Mouse (Mus musculus) left cerebral cortex, postnatal 10 days (tissue): Measurements from ENCODE around the gene Actr8. TPM values are rescaled to one million over a fixed set of nuclear protein-coding genes. Genes with fewer than 3 reads are reported as not detected.

Source experiments
- DNase-seq, 2 experiments: peaks; one replicate each; pipeline ENCODE4 v3.0.0; 2021 to 2022; ENCODE audit warnings: low spot score in 2 of 2, mixed read lengths in 1 of 2; ENCODE audit errors: extremely low spot score in 1 of 2
- intact Hi-C: fragments of 180-260 bp; cut with DNase I; formaldehyde crosslinking; loops from one replicate; pipeline ENCODE4 v1.15.1; 2025
- microRNA-seq: library from miRNA; unstranded; fragments of <30 nt; microRNA quantifications from one replicate; pipeline ENCODE4 v1.2.0, GENCODE M21; 2022
- total RNA-seq, 2 experiments: library from RNA; stranded (reverse); gene quantifications; 2 replicates each; pipeline ENCODE4 v1.2.3; 2021

Gene Actr8
- total RNA-seq, 2 experiments from 2014 or later = 65.5 to 68.1 TPM

- no peak for DNase-seq
- intact Hi-C loops = no loop called here
These were observed 41.2 kb downstream of the Actr8 start for GRCm38 (mm10) chr14:30019375-30019774.

DNA sequence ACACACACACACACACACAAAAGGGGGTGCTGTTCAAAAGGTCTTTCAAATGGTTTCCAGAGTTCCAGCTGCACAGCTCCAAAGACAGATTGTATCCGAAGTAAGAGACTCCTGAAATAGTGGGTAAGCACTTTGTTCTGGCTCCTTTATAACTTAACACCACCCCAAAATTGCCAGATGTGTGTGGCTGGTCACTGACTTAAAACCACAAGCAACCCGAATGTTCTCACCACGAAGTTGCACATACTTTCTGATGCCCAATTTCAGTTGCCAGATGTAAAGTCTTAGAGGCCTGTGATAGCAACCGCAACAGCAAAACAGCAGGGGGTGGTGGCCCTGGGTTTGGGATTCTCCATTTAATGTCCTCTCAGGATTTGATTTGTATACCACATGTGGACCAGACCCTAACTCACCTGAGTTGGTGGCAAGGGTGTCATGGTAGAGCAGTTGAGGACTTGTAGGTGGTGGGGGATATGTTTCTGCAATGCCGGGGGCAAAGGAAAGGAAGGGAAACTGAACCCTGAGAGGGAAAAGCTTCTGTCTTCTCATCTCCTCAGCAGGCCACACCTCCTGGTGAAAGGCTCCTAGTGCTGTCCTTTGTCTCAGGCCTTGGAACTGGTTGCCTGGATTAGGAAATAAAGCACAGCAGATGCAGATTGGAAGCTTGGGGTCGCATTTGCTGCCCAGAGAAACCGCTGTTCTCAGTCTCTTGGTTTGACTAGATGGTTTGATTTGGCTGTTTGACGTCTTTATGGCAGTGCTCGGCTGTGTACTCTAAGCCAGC lies 41.8 kb downstream of the Actr8 start:
- intact Hi-C loops = no loop called here
- DNase-seq = no peak

- intact Hi-C loops = no loop called here
- no peak for DNase-seq
These were observed 44.3 kb downstream of the Actr8 start for GRCm38 (mm10) chr14:30022471-30022870.

DNA sequence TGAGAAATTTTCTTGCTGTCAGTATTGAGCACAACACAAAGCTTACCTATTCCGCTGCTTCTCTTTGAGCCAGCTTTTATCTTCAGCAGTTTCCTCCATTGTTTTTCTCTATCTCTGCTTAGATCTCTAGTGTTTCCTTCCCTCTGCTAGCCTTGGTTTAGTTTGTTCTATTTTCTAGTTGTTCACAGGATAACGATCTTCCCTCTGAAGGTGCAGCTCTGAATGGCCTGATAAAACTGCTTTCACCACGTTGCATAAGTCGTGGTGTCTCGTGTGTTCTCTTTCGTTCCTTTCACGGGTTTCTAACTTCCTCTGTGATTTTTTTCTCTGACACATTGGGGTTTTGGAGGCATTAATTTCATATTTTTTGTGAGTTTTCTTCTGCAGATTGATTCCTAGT lies 46.2 kb downstream of the Actr8 start:
- no peak for DNase-seq
- intact Hi-C loops = no loop called here

DNA sequence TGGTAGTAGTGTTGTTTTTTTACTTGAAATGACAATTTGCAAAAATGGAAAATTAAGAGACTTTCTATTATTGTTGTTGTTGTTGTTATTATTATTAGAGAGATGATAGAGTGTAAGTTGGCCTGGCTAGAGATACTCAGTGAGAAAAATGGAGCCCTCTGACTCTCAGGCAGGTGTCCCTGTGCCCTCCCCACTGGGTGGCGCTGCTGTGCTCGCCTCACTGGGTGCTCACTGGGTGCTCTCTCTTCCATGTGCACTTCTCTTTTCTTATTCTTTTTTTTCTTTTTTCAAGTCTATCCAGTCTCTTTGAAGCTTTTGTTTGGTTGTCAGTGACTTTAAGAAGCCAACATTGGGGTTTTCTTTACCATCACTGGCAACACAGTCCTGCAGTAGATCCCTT lies 49.2 kb downstream of the Actr8 start:
- DNase-seq = no peak
- intact Hi-C loops = no loop called here

DNA sequence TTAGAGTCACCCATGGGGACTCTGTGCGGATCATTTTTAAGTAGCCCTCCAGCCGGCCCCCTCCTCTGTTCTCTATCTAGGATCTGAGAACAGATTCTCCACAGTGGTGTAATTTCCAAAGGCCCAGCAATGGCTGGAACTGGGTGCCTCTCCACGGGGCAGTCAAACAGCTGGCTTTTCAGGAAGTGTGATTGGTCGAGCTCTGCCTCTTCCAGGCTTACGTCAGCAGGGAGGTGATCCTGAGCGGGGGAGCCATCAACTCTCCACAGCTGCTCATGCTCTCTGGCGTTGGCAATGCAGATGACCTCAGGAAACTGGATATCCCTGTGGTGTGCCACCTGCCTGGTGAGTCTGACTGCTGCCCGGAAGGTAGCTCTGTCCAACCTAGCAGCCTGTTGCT lies 55.3 kb downstream of the Actr8 start:
- DNase-seq = no peak
- intact Hi-C loops = no loop called here

- intact Hi-C loops = no loop called here
- peak in 1 of 2 experiments; percentile 50 for DNase-seq
These were observed 60.3 kb downstream of the Actr8 start for GRCm38 (mm10) chr14:30038431-30038830.

DNA sequence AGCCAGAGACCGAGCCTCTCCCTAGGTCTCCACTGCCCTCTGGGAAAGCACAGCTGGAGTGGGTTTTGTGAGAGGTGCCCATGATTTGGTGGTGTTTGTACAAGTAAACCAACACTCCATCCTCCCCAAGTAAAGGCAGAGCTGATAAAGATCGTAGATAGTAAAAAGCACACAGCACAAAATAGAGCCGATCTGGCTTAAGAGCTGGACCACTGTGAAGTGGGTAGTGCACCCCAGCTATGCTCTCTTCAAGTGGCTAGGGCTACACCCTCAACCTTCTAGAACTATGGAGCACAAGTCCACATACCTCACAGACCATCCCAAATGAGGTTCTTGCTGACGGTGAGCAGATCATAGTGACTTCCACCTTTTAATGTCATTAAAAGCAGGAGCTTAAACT lies 61.3 kb downstream of the Actr8 start:
- no peak for DNase-seq
- intact Hi-C loops = no loop called here

- no peak for DNase-seq
These were observed 63.7 kb downstream of the Actr8 start for GRCm38 (mm10) chr14:30041836-30042235.

DNA sequence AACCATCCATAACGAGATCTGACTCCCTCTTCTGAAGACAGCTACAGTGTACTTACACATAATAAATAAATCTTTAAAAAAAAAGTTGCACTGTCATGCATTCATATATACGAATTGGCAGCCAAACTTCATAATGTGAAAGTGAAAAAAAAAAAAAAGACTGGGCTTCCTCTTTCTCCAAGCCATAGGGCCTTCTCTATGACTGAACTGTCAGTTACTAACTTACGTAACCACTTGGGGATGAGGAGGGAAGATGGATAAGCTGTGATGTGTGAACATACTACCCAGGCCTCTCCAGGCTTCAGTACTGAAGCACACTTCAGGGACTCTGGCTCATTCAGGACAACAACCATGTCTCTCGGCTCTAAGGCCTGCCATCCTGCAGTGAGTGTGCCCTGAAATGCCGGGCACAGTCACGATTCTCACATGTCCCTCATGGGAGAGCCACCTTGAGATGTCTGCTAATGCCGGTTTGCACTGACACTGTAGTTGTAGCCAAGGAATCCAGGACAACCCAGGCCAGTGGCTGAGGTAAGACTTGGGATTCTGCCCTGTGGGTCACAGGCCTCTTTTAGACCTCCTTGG lies 65.3 kb downstream of the Actr8 start:
- no peak for DNase-seq
- intact Hi-C loops = no loop called here

More at GRCm38 (mm10) chr14:30041836-30042235, 63.7 kb downstream of the Actr8 start:
- intact Hi-C loops = no loop called here

GRCm38 (mm10) chr14:30045239-30045638 lies 67.1 kb downstream of the Actr8 start:
- intact Hi-C loops = no loop called here
- DNase-seq = no peak

DNA sequence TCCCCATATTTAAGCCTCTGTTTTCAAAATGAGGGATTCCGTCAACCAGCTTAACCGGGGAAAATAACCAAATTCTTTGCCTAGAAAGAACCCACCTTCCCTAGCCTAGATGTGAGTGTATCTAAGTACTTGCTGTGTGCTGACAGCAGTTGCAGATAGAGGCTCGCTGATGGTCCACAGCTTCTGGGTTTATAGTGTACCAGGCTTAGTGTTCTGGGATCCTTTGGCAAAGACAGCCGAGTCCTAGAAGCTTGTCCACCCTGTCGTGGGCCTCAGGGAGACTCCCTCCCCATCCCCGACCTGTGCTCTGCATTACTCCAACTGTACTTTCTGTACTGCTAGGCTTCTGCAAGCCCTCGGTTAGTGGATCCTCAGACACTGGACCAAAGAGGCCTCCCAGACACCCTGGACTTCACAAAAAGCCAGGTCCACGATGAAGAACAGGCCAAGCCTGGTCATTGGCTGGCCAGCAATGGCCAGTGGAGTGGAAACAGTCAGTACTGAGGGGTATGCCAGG lies 67.6 kb downstream of the Actr8 start:
- DNase-seq = no peak
- intact Hi-C loops = no loop called here

- DNase-seq = peak in 1 of 2 experiments; percentile 10
- intact Hi-C loops = no loop called here
These were observed 68.8 kb downstream of the Actr8 start for GRCm38 (mm10) chr14:30046976-30047375.

GRCm38 (mm10) chr14:30048049-30048448 lies 69.9 kb downstream of the Actr8 start:
- DNase-seq = no peak
- intact Hi-C loops = no loop called here

DNA sequence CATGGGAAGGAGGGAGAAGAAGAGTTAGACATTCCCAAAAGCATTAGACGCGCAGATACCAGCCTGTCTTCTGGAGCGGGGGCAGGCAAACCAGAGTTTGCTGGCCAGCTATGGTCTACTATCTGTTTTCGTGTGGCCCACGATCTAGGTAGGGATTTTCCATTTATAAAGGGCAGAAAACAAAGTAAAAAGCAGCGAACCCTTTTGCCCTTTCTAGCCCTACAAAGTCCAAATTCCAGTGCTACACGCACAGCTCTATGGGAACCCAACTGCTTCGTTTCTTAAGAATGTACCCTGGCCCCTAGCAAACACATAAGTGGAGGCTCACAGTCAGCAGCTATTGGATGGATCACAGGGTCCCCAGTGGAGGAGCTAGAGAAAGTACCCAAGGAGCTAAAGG lies 72.1 kb downstream of the Actr8 start:
- intact Hi-C loops = no loop called here
- DNase-seq = no peak

DNA sequence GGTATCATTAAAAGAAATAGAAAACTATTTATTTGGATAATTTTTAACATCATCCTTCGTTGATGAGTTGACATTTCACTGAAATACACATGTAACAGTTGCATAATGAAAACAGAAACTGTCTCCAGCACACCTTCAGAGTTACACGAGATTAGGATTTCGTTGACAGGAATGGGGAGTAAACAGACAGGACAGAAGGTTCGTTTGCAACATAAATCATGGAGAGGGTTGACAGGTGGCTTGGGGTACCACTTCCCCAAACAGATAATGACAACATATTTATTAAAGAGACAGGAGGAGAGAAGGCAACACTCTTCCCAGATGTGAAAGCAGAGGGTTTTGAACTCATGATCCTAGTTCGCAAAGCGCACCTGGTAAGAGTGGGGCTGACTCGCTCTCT lies 76.8 kb downstream of the Actr8 start:
- DNase-seq = no peak
- intact Hi-C loops = no loop called here

Small RNA genes within 50 kb of the gene (microRNA-seq; reads per million reads assigned to microRNA genes)
- gene Mir6947 = 1.4 reads per million

Other genes starting within 250 kb of the Actr8 start
- 100 to 1,000 TPM; 136 TPM for gene Selenok, start 10.0 kb upstream of the Actr8 start, total RNA-seq
- under 1 TPM; 0.41 to 0.73 TPM for gene Il17rb, start 30.6 kb downstream of the Actr8 start, total RNA-seq
- under 1 TPM; 0.28 to 0.39 TPM for gene Chdh, start 30.7 kb downstream of the Actr8 start, total RNA-seq